Comparison of ENCODE assay signal across 15 mouse cellular contexts in genomic region chr7:101857094-101857493, GRCm38 (mm10). TPM values are rescaled to one million over a fixed set of nuclear protein-coding genes. Genes with fewer than 3 reads are reported as not detected.
"Had no signal": no experiment of that assay in that cellular context is flagged by ENCODE, and none has a peak within 500 bp of the region (broad histone marks: within the 10 kb centered on the region; RNA-seq: fewer than 3 reads in every experiment).

Gene Folr2, minus strand, starts transcription at chr7:101857194.

- DNase-seq: kidney, adult 11 months; kidney, postnatal 14 days; left cerebral cortex, postnatal 4 days; midbrain, embryonic 14.5 days; right cerebral cortex, adult 18-20 months; spleen, adult 18-20 months; thymus, adult 18-20 months; thymus, postnatal 14 days had no signal

- ATAC-seq: liver, embryonic 12.5 days had no signal

- H3K4me3 ChIP-seq: kidney, embryonic 15.5 days; limb, embryonic 13.5 days; liver, embryonic 12.5 days; midbrain, embryonic 10.5 days; myocyte; neural tube, embryonic 15.5 days had no signal

- H3K27ac ChIP-seq: kidney, embryonic 15.5 days; limb, embryonic 13.5 days; liver, embryonic 12.5 days; midbrain, embryonic 10.5 days; neural tube, embryonic 15.5 days had no signal

- H3K4me1 ChIP-seq: kidney, embryonic 15.5 days; limb, embryonic 13.5 days; liver, embryonic 12.5 days; midbrain, embryonic 10.5 days; neural tube, embryonic 15.5 days had no signal

- H3K36me3 ChIP-seq: kidney, embryonic 15.5 days; limb, embryonic 13.5 days; liver, embryonic 12.5 days; midbrain, embryonic 10.5 days; neural tube, embryonic 15.5 days had no signal

- H3K27me3 ChIP-seq: kidney, embryonic 15.5 days; limb, embryonic 13.5 days; neural tube, embryonic 15.5 days had no signal

RNA-seq across cellular contexts. Expression of gene Folr2, which starts in this region (rescaled TPM):
- total RNA-seq: megakaryocyte progenitor cell, adult 5-6 weeks had no signal
- polyA plus RNA-seq: myocyte had no signal
